Mouse (Mus musculus) adrenal gland, adult (tissue): Measurements from ENCODE around the gene Lipm.

Source experiments
- DNase-seq, 2 experiments: peaks; one replicate each; pipeline ENCODE4 v3.0.0; 2022 to 2023; ENCODE audit warnings: low spot score in 1 of 2; ENCODE audit not compliant: inconsistent age in 2 of 2

Lipm gene

GRCm38 (mm10) chr19:34162693-34163092 is 62.0 kb downstream of the Lipm start:
- no peak for DNase-seq

- DNase-seq, result no peak
These were observed 65.2 kb downstream of the Lipm start, which contains the start of gene Ankrd22 for GRCm38 (mm10) chr19:34165891-34166290. Gene Ankrd22, minus strand, starts transcription at chr19:34166053.

- no peak for DNase-seq
These were observed 65.7 kb downstream of the Lipm start for GRCm38 (mm10) chr19:34166386-34166785.

- DNase-seq, result no peak
These were observed 67.3 kb downstream of the Lipm start for GRCm38 (mm10) chr19:34167896-34168661.

- no peak for DNase-seq
These were observed 68.4 kb downstream of the Lipm start for GRCm38 (mm10) chr19:34169121-34169520.

- no peak for DNase-seq
These were observed 70.4 kb downstream of the Lipm start for GRCm38 (mm10) chr19:34171167-34171566.
